Mouse (Mus musculus) C2C12 (cell line): Measurements from ENCODE around the gene Slc12a7. TPM values are rescaled to one million over a fixed set of nuclear protein-coding genes. Genes with fewer than 3 reads are reported as not detected.
A peak's percentile ranks its signal among the peaks of the same experiment; 100 is the strongest.

Source experiments
- H3K27me3 ChIP-seq: one replicate; pipeline ENCODE4 v1.6.1; 2011; ENCODE audit not compliant: control insufficient read depth, insufficient read depth, insufficient read length
- H3K36me3 ChIP-seq: one replicate; pipeline ENCODE4 v1.6.1; 2011; ENCODE audit not compliant: control insufficient read depth, insufficient read depth
- H3K4me3 ChIP-seq: one replicate; pipeline ENCODE4 v1.5.1; 2011; ENCODE audit warnings: mild to moderate bottlenecking, control low read depth; ENCODE audit not compliant: poor library complexity, insufficient read depth, severe bottlenecking
- H3K79me2 ChIP-seq: one replicate; pipeline ENCODE4 v1.6.1; 2011; ENCODE audit not compliant: control insufficient read depth, insufficient read depth
- H3K79me3 ChIP-seq: one replicate; pipeline ENCODE4 v1.6.1; 2011; ENCODE audit warnings: low read depth, control low read depth
- H3ac ChIP-seq: one replicate; pipeline ENCODE3; 2011; ENCODE audit warnings: low read depth; ENCODE audit not compliant: control insufficient read depth, insufficient read length
- CEBPB ChIP-seq: IDR thresholded peaks from one replicate; pipeline ENCODE4 v1.6.1; 2011; ENCODE audit warnings: low read depth, mild to moderate bottlenecking, control low read depth, moderate library complexity
- CTCF ChIP-seq: IDR thresholded peaks from one replicate; pipeline ENCODE4 v1.5.1; 2011; ENCODE audit not compliant: control insufficient read depth, insufficient read depth, insufficient read length
- FOSL1 ChIP-seq: IDR thresholded peaks from one replicate; pipeline ENCODE4 v1.8.0; 2011; ENCODE audit warnings: mild to moderate bottlenecking, low read length; ENCODE audit not compliant: poor library complexity, insufficient read depth, severe bottlenecking
- MAX ChIP-seq: IDR thresholded peaks from one replicate; pipeline ENCODE4 v1.6.1; 2011; ENCODE audit warnings: mild to moderate bottlenecking, control low read depth
- MYOD1 ChIP-seq: IDR thresholded peaks from one replicate; pipeline ENCODE4 v1.6.1; 2011; ENCODE audit warnings: low read depth; ENCODE audit not compliant: control insufficient read depth, insufficient read length
- MYOG ChIP-seq: IDR thresholded peaks from one replicate; pipeline ENCODE4 v1.6.1; 2011; ENCODE audit not compliant: control insufficient read depth, insufficient read length; ENCODE audit errors: extremely low read depth
- USF1 ChIP-seq: IDR thresholded peaks from one replicate; pipeline ENCODE4 v1.6.1; 2011; ENCODE audit warnings: low read depth, mild to moderate bottlenecking, control low read depth, moderate library complexity
- polyA plus RNA-seq: library from polyadenylated mRNA; unstranded; fragments of >200 nt; fragmentation: generic; extraction: Trizol; gene quantifications from one replicate; pipeline ENCODE4 v1.2.1, GENCODE M21; 2012; ENCODE audit warnings: missing spikeins

The Slc12a7 gene
- polyA plus RNA-seq, 1 experiment: 28.7 TPM

DNA sequence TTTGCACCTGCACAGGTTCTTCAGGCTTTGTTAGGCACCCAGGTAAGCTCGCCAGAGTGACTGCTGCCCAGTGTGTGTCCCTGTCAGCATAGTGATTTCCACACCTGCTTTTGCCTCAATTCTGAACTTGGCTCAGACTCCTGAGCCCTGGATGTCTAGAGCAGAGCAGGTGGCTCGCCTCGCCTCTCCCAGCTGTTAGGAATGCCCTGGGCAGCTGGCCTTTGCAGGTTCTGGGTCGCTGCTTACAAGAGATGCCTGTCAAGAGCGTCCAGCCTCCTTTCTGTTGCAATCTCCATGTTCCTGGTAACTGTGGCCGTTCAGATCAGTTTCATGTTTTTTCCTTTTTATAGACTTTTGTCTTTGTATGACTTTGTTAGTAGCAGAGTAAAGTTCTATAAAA lies 83.4 kb downstream of the Slc12a7 start:
- TF ChIP-seq MAX (no peak), CEBPB (no peak), MYOG (no peak), MYOD1 (no peak), CTCF (no peak), USF1 (no peak), FOSL1 (no peak)
- no peaks in the 10 kb centered on the region for H3K79me2 ChIP-seq
- no peak overlapping the region for H3K4me3 ChIP-seq
- H3K27me3 ChIP-seq: no peaks in the 10 kb centered on the region
- H3K79me3 ChIP-seq: no peaks in the 10 kb centered on the region
- peaks cover 15% of the 10 kb centered on the region for H3K36me3 ChIP-seq
- H3ac ChIP-seq: no peak overlapping the region

DNA sequence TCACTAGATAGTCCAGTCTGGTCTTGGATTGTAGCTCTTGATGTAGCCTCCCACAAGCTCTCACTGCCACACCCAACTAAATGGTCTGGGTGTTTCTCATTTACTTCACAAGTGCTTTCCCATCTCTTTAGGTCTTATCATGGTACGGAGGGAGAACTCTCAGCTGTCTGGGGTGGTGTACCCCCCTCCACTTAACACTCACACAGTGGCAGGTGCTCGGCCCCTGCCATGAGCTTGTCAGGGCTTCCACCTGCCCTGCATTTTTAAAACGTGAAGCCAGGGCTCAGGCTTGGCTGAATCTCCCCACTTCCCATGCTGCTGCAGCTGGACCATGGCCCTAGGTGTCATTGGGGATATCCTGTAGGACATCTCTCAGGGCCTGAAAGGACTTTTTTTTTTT lies 86.0 kb downstream of the Slc12a7 start:
- no peak overlapping the region for H3ac ChIP-seq
- no peak overlapping the region for H3K4me3 ChIP-seq
- H3K36me3 ChIP-seq: no peaks in the 10 kb centered on the region
- H3K27me3 ChIP-seq: no peaks in the 10 kb centered on the region
- H3K79me3 ChIP-seq: no peaks in the 10 kb centered on the region
- TF ChIP-seq MYOG (no peak), CEBPB (no peak), MYOD1 (no peak), MAX (no peak), CTCF (no peak), FOSL1 (no peak), USF1 (no peak)
- H3K79me2 ChIP-seq: no peaks in the 10 kb centered on the region

DNA sequence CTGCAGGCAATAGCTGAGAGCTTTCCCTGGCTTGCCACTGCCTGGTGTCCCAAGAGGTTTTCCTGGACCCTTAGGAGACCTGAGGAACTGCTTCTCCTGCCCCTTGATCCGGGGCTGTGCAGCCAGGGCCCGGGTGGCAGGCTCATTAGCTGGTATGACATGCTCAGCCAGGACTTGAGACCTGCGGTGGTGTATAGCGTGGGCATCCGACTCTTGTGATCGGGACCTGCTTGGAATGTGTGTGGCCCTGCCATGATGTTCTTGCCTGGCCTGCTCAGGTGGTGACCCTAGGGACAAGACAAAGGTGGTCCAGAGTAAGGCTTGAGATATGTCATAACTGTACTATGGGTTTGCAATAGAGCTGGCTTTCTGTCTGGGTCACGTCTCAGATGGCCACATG lies 88.4 kb downstream of the Slc12a7 start:
- no peaks in the 10 kb centered on the region for H3K27me3 ChIP-seq
- no peak overlapping the region for H3K4me3 ChIP-seq
- no peak overlapping the region for H3ac ChIP-seq
- no peak for TF ChIP-seq MYOG
- no peak for TF ChIP-seq CTCF
- no peak for TF ChIP-seq MAX
- TF ChIP-seq USF1: no peak
- TF ChIP-seq FOSL1: no peak
- TF ChIP-seq CEBPB: no peak
- TF ChIP-seq MYOD1: no peak
- no peaks in the 10 kb centered on the region for H3K79me2 ChIP-seq
- H3K36me3 ChIP-seq: no peaks in the 10 kb centered on the region
- H3K79me3 ChIP-seq: no peaks in the 10 kb centered on the region

DNA sequence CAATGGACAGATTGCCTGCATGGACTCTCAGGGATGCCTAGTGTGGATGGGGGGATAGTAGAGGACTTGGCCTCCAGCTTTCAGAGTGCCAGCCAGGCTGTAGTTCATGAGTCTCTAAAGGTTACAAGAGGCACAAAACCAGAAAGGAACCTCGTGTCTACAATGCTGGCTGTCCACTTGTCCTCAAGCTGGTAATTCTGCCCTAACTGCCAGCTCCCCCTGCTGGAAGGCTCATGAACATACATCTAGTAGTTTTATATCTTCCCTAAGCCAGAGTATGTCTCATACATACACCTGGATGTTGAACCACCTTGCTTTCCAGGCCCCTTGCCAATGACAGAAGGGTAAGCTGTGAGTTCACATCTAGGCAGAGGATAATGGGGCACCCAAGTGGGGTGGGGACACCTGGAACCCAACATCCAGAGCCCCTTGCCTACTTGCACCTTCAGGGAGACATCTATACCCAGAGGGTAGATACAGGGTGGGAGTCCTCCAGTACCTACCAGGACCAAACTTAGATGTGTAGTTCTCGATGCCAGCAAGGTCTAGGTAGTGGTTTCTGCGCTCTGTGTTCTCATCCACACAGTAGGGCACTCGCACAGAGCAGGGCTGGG lies 89.4 kb downstream of the Slc12a7 start:
- no peak overlapping the region for H3K4me3 ChIP-seq
- H3K27me3 ChIP-seq: no peaks in the 10 kb centered on the region
- no peak overlapping the region for H3ac ChIP-seq
- no peaks in the 10 kb centered on the region for H3K79me3 ChIP-seq
- H3K36me3 ChIP-seq: no peaks in the 10 kb centered on the region
- TF ChIP-seq MYOG: no peak
- TF ChIP-seq MYOD1: no peak
- TF ChIP-seq FOSL1: no peak
- peak; percentile 57 for TF ChIP-seq CTCF
- H3K79me2 ChIP-seq: no peaks in the 10 kb centered on the region

DNA sequence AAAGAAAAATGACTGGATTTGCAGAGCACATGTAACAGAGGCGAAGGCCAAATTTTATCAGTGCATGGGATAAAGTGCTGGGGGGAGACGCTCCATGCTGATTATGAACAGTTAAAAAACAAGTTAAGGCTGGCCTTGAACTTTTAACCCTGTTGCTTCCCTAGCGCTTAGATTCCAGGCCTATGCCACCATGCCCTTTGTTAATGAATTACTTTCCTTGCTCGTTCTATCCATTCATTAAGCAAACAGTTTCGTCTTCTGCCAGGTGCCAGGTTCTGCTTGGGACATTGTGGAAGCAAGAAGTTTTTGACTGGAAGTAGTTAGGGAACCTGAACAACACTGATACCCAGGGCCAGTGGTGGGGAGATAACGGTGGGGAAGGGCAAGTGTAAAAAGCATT lies 90.8 kb downstream of the Slc12a7 start:
- TF ChIP-seq CTCF (no peak), CEBPB (no peak), MAX (no peak), FOSL1 (no peak), USF1 (no peak), MYOG (no peak), MYOD1 (no peak)
- peaks cover 6% of the 10 kb centered on the region for H3K27me3 ChIP-seq
- H3ac ChIP-seq: no peak overlapping the region
- H3K79me2 ChIP-seq: no peaks in the 10 kb centered on the region
- no peak overlapping the region for H3K4me3 ChIP-seq
- no peaks in the 10 kb centered on the region for H3K36me3 ChIP-seq
- no peaks in the 10 kb centered on the region for H3K79me3 ChIP-seq

DNA sequence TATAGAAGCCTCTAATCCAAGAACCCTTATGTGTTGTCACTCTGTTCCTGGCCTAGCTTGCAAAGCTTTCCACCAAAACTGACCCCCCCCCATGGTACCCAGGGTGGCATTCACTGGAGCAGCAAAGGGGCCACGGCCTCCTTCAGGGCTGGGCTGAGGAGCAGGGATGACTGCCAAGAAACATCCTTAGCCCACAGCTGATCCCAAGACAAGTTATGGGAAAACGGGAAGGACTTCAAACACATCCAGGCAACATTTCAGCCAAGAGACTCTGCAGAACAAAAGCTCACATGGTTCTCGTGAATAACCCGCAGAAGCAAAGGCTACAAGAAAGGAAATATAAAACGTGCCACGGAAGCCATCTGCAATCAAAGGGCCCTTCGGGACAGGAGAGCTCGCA lies 94.3 kb downstream of the Slc12a7 start:
- H3K36me3 ChIP-seq: no peaks in the 10 kb centered on the region
- H3K79me2 ChIP-seq: no peaks in the 10 kb centered on the region
- no peaks in the 10 kb centered on the region for H3K79me3 ChIP-seq
- H3K27me3 ChIP-seq: peaks cover 11% of the 10 kb centered on the region
- H3ac ChIP-seq: no peak overlapping the region
- no peak overlapping the region for H3K4me3 ChIP-seq
- TF ChIP-seq MYOD1 (no peak), CEBPB (no peak), MAX (no peak), FOSL1 (no peak), MYOG (no peak), USF1 (no peak), CTCF (no peak)
